Mouse (Mus musculus) kidney, postnatal 0 days (tissue): ENCODE data around the gene Nppc. TPM values are rescaled to one million over a fixed set of nuclear protein-coding genes. Genes with fewer than 3 reads are reported as not detected.
A peak's percentile ranks its signal among the peaks of the same experiment; 100 is the strongest.

Experiments
- ATAC-seq: fragments of 200-750 bp; cut with Nextera tagmentation; replicated peaks from 2 replicates; pipeline ENCODE4 v1.8.0; 2017; ENCODE audit warnings: low read depth, moderate number of reproducible peaks, moderate TSS enrichment, moderate library complexity; ENCODE audit not compliant: low FRiP score
- DNase-seq: peaks from one replicate; pipeline ENCODE4 v3.0.0-alpha.2; 2016; ENCODE audit warnings: low spot score
- H3K27ac ChIP-seq: fragments of 300-500 bp; sonication (generic); 2 replicates; pipeline ENCODE4 v1.5.1; 2014; ENCODE audit warnings: mild to moderate bottlenecking
- H3K27me3 ChIP-seq: fragments of 300-500 bp; sonication (generic); 2 replicates; pipeline ENCODE4 v1.6.1; 2014; ENCODE audit warnings: low read length, mixed read lengths; ENCODE audit not compliant: insufficient read depth
- H3K36me3 ChIP-seq: fragments of 300-500 bp; sonication (generic); 2 replicates; pipeline ENCODE4 v1.6.1; 2014; ENCODE audit warnings: low read length, mixed read lengths; ENCODE audit not compliant: insufficient read depth
- H3K4me1 ChIP-seq: fragments of 300-500 bp; sonication (generic); replicated peaks from 2 replicates; pipeline ENCODE4 v1.6.1; 2014; ENCODE audit warnings: antibody characterized with exemption, low read length, mixed read lengths; ENCODE audit not compliant: insufficient read depth
- H3K4me2 ChIP-seq: fragments of 300-500 bp; sonication (generic); 2 replicates; pipeline ENCODE4 v1.6.1; 2014; ENCODE audit warnings: mild to moderate bottlenecking, low read length, moderate library complexity, mixed read lengths
- H3K4me3 ChIP-seq: fragments of 300-500 bp; sonication (generic); replicated peaks from 2 replicates; pipeline ENCODE4 v1.5.1; 2014; ENCODE audit warnings: low read depth, low read length
- H3K9ac ChIP-seq: fragments of 300-500 bp; sonication (generic); 2 replicates; pipeline ENCODE4 v1.6.1; 2014; ENCODE audit warnings: low read depth, low read length
- H3K9me3 ChIP-seq: fragments of 300-500 bp; sonication (generic); replicated peaks from 2 replicates; pipeline ENCODE4 v1.6.1; 2016; ENCODE audit warnings: low read length, inconsistent platforms, mixed read lengths
- CTCF ChIP-seq: IDR thresholded peaks from 2 replicates; pipeline ENCODE4 v1.5.1; 2016; ENCODE audit warnings: antibody characterized with exemption, low read depth, mild to moderate bottlenecking, moderate library complexity
- WGBS: fragments of 180-500 bp; shearing (Covaris S2); extraction: QIAGEN DNeasy Blood & Tissue Kit; methylation state at CpG from one replicate; pipeline ENCODE4 v1.1.7; 2014; 5-methylcytosine and 5-hydroxymethylcytosine counted together
- polyA plus RNA-seq: library from polyadenylated mRNA; unstranded; fragments of >200 nt; fragmentation: Nextera tagmentation; extraction: Ambion mirVana; gene quantifications from 2 replicates; pipeline ENCODE4 v1.2.1, GENCODE M21; 2015

Nppc gene
- polyA plus RNA-seq, 1 experiment from 2014 or later = 5.2 TPM

- ATAC-seq = no peak
- Histone ChIP-seq H3K27me3 (no peaks in the 10 kb centered on the region), H3K4me1 (no peaks in the 10 kb centered on the region), H3K4me3 (no peak overlapping the region), H3K9ac (no peak overlapping the region), H3K4me2 (no peak overlapping the region), H3K9me3 (no peaks in the 10 kb centered on the region), H3K27ac (no peak overlapping the region), H3K36me3 (no peaks in the 10 kb centered on the region)
- TF ChIP-seq CTCF = peak; percentile 37; the same call in 1 of the 2 replicates
- DNase-seq = no peak
- 54% methylated on average over 7 of the region's 7 CpGs for WGBS
Measured at GRCm38 (mm10) chr1:86696948-86697347, 26.6 kb upstream of the Nppc start.

GRCm38 (mm10) chr1:86691027-86691426 is 20.7 kb upstream of the Nppc start:
- no peaks in the 10 kb centered on the region for H3K9me3 ChIP-seq
- no peaks in the 10 kb centered on the region for H3K36me3 ChIP-seq
- H3K4me3 ChIP-seq = no peak overlapping the region
- WGBS = 62% methylated on average over 5 of the region's 5 CpGs
- H3K27me3 ChIP-seq = no peaks in the 10 kb centered on the region
- no peak for TF ChIP-seq CTCF
- DNase-seq (no peak), ATAC-seq (no peak)
- no peaks in the 10 kb centered on the region for H3K4me1 ChIP-seq
- H3K27ac ChIP-seq = no peak overlapping the region
- H3K9ac ChIP-seq = no peak overlapping the region
- H3K4me2 ChIP-seq = no peak overlapping the region

DNA sequence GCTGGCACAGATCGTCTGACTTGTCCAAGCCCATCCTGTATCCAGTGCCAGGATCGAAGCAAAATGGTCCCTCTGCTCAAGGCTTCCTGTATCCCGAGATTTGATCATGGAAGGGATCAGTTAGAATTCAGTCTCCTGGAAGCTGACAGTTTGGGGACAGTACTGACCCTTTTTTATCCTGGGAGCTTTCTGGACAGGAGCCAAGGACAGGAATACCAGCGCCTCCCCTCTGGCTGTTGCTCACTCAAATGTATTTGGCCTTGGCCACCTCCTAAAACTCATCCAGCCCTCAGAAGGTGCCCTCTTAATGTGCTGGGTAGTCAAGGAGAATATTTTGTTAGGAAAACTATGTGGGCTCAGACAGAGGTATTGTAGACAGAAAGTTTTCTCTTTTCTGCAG is 16.9 kb upstream of the Nppc start:
- 80% methylated on average over 4 of the region's 4 CpGs for WGBS
- no peaks in the 10 kb centered on the region for H3K36me3 ChIP-seq
- ATAC-seq (no peak), DNase-seq (no peak)
- no peaks in the 10 kb centered on the region for H3K27me3 ChIP-seq
- H3K4me2 ChIP-seq = no peak overlapping the region
- H3K4me1 ChIP-seq = no peaks in the 10 kb centered on the region
- H3K9ac ChIP-seq = no peak overlapping the region
- TF ChIP-seq CTCF = no peak
- no peaks in the 10 kb centered on the region for H3K9me3 ChIP-seq
- no peak overlapping the region for H3K4me3 ChIP-seq
- H3K27ac ChIP-seq = no peak overlapping the region

- Histone ChIP-seq H3K4me2 (no peak overlapping the region), H3K27me3 (no peaks in the 10 kb centered on the region), H3K4me3 (no peak overlapping the region), H3K36me3 (no peaks in the 10 kb centered on the region), H3K27ac (no peak overlapping the region), H3K9ac (no peak overlapping the region), H3K9me3 (no peaks in the 10 kb centered on the region), H3K4me1 (no peaks in the 10 kb centered on the region)
- DNase-seq (no peak), ATAC-seq (no peak)
- WGBS = 78% methylated on average over 10 of the region's 10 CpGs
- TF ChIP-seq CTCF = no peak
Measured at GRCm38 (mm10) chr1:86678667-86679066, 8.3 kb upstream of the Nppc start.

DNA sequence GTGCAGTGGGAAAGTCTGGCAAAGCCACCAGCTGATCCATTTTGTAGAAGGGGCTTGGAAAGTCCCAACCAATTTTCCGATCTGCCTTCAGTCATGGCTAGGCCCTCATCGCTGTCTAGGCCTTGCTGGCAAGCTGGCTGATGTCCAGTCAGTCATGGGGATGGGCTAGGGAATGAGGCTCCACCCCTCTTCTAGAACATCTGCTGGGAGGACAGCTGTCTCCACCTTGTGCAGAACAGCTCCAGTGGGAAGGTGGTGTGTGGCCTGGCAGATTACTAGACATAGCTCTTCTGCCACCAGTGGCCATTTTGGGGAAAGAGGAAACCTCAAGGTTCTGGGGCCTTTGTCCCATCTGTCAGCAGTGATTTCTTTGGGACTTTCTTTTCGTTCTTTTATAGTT is 7.3 kb upstream of the Nppc start:
- no peak for DNase-seq
- WGBS = 81% methylated on average over 3 of the region's 3 CpGs

DNA sequence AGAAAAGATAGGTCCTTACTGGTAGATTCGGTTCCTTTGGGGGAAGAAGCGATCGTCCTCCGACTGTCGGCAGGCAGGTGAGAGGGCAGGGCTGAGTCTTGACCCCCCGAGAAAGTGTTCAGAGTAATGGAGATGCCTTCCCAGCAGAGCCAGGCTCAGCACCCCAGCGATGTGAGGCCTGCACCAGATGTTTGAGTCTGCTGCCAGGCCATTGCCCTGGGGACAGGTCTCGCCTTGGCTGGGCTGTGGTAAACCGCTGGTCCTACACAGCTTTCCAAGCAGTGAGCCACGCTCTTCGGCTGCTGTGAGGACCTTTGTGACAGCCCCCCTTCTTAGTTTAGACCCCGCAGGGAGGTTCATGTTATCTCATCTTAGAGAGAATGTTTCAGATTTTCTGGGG is 4.8 kb upstream of the Nppc start:
- 84% methylated on average over 12 of the region's 12 CpGs for WGBS
- DNase-seq = no peak

More for the DNA sequence above, 7.3 kb upstream of the Nppc start:
- TF ChIP-seq CTCF = no peak
- Histone ChIP-seq H3K36me3 (no peaks in the 10 kb centered on the region), H3K4me2 (no peak overlapping the region), H3K27me3 (no peaks in the 10 kb centered on the region), H3K4me3 (no peak overlapping the region), H3K27ac (no peak overlapping the region), H3K9ac (no peak overlapping the region), H3K4me1 (no peaks in the 10 kb centered on the region), H3K9me3 (no peaks in the 10 kb centered on the region)
- no peak for ATAC-seq

GRCm38 (mm10) chr1:86674385-86674784 is 4.0 kb upstream of the Nppc start:
- Histone ChIP-seq H3K4me3 (no peak overlapping the region), H3K4me1 (0 out of 2 replicates have a peak, but pooled peaks cover 4% of the 10 kb centered on the region), H3K4me2 (no peak overlapping the region), H3K9ac (no peak overlapping the region), H3K9me3 (no peaks in the 10 kb centered on the region), H3K36me3 (no peaks in the 10 kb centered on the region), H3K27ac (no peak overlapping the region), H3K27me3 (peaks cover 15% of the 10 kb centered on the region; the same call in 1 of the 2 replicates)
- DNase-seq (no peak), ATAC-seq (no peak)
- no peak for TF ChIP-seq CTCF
- WGBS = 54% methylated on average over 9 of the region's 9 CpGs

More for the DNA sequence above, 4.8 kb upstream of the Nppc start:
- Histone ChIP-seq H3K27me3 (peaks cover 10% of the 10 kb centered on the region; the same call in 1 of the 2 replicates), H3K9me3 (no peaks in the 10 kb centered on the region), H3K36me3 (no peaks in the 10 kb centered on the region), H3K27ac (no peak overlapping the region), H3K4me2 (no peak overlapping the region), H3K9ac (no peak overlapping the region), H3K4me1 (0 out of 2 replicates have a peak, but pooled peaks cover under 1% of the 10 kb centered on the region), H3K4me3 (no peak overlapping the region)
- no peak for TF ChIP-seq CTCF
- no peak for ATAC-seq
